Mouse (Mus musculus) kidney, embryonic 15.5 days (tissue): Measurements from ENCODE around the gene Zdhhc17. TPM values are rescaled to one million over a fixed set of nuclear protein-coding genes. Genes with fewer than 3 reads are reported as not detected.

ENCODE experiments used
- ATAC-seq: fragments of 200-750 bp; cut with Nextera tagmentation; replicated peaks from 2 replicates; pipeline ENCODE4 v1.8.0; 2017; ENCODE audit warnings: moderate TSS enrichment; ENCODE audit not compliant: low FRiP score
- H3K27ac ChIP-seq: fragments of 300-500 bp; sonication (generic); 2 replicates; pipeline ENCODE4 v1.5.1; 2015; ENCODE audit warnings: mild to moderate bottlenecking, inconsistent platforms
- H3K27me3 ChIP-seq: fragments of 300-500 bp; sonication (generic); 2 replicates; pipeline ENCODE4 v1.6.1; 2015; ENCODE audit warnings: inconsistent platforms
- H3K36me3 ChIP-seq: fragments of 300-500 bp; sonication (generic); 2 replicates; pipeline ENCODE4 v1.6.1; 2015; ENCODE audit warnings: inconsistent platforms
- H3K4me1 ChIP-seq: fragments of 300-500 bp; sonication (generic); 2 replicates; pipeline ENCODE4 v1.6.1; 2015; ENCODE audit warnings: inconsistent platforms
- H3K4me2 ChIP-seq: fragments of 300-500 bp; sonication (generic); 2 replicates; pipeline ENCODE4 v1.6.1; 2015; ENCODE audit warnings: moderate library complexity, mild to moderate bottlenecking, inconsistent platforms
- H3K4me3 ChIP-seq: fragments of 300-500 bp; sonication (generic); replicated peaks from 2 replicates; pipeline ENCODE4 v1.5.1; 2015; ENCODE audit warnings: mild to moderate bottlenecking, inconsistent platforms
- H3K9ac ChIP-seq: fragments of 300-500 bp; sonication (generic); 2 replicates; pipeline ENCODE4 v1.6.1; 2015; ENCODE audit warnings: mild to moderate bottlenecking, inconsistent platforms
- H3K9me3 ChIP-seq: fragments of 300-500 bp; sonication (generic); replicated peaks from 2 replicates; pipeline ENCODE4 v1.6.1; 2016; ENCODE audit warnings: inconsistent platforms
- WGBS: fragments of 180-500 bp; shearing (Covaris S2); methylation state at CpG from one replicate; pipeline ENCODE4 v1.1.7; 2015; ENCODE audit warnings: mixed read lengths; 5-methylcytosine and 5-hydroxymethylcytosine counted together
- polyA plus RNA-seq: library from polyadenylated mRNA; unstranded; fragments of >200 nt; fragmentation: Nextera tagmentation; extraction: Ambion mirVana; gene quantifications from 2 replicates; pipeline ENCODE4 v1.2.1, GENCODE M21; 2015

Gene Zdhhc17
- polyA plus RNA-seq, 1 experiment from 2014 or later = 24.7 TPM

DNA sequence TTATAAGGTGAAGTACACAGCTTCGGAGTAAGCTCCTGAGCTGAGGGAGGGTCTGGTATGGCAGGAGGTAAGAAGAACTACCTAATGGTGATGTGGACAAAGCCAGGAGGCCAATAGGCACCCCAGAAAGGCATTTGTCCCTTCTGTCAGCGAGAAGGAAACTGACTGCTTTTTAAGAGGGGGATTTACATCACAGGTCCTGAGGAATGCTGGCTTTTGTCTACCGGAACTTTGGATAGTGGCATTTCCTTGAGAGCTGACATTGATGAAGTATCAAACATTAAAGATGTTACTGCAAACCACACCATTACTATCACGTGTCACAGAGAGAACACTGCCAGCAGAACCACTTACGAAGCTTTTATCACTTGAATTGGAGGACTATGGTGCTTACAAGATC, 15.2 kb downstream of the Zdhhc17 start:
- no peaks in the 10 kb centered on the region for H3K27me3 ChIP-seq
- ATAC-seq = no peak
- no peak overlapping the region for H3K4me3 ChIP-seq
- H3K36me3 ChIP-seq = no peaks in the 10 kb centered on the region
- no peak overlapping the region for H3K9ac ChIP-seq
- H3K9me3 ChIP-seq = no peaks in the 10 kb centered on the region
- no peak overlapping the region for H3K4me2 ChIP-seq
- no peak overlapping the region for H3K27ac ChIP-seq
- WGBS = 34% methylated on average over 5 of the region's 5 CpGs
- peaks cover 24% of the 10 kb centered on the region for H3K4me1 ChIP-seq

DNA sequence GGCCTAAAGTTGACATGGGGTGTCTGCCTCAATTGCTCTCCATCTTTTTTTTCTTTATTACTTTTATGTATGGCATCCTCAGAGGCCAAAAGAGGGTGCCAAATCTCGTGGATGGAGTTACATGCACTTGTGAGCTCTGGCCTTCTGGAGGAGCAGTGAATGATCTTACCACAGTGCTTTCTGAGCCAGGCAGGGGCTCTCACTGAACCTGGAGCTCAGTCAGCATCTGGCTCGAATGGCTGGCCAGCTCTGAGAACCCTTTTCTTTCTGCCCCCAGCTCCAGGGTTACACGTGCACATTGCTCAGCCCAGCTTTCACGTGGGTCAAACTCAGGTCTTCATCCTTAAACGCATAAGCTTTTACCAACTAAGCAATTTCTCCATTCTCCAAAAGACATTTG, 16.7 kb downstream of the Zdhhc17 start:
- no peak overlapping the region for H3K4me3 ChIP-seq
- no peak overlapping the region for H3K27ac ChIP-seq
- peaks cover 24% of the 10 kb centered on the region for H3K4me1 ChIP-seq
- no peak for ATAC-seq
- 64% methylated on average over 5 of the region's 5 CpGs for WGBS
- no peaks in the 10 kb centered on the region for H3K36me3 ChIP-seq
- H3K9me3 ChIP-seq = no peaks in the 10 kb centered on the region
- no peak overlapping the region for H3K9ac ChIP-seq
- H3K27me3 ChIP-seq = no peaks in the 10 kb centered on the region
- no peak overlapping the region for H3K4me2 ChIP-seq

- 26% methylated on average over 9 of the region's 9 CpGs for WGBS
- ATAC-seq = peak; percentile 65
These were observed 17.9 kb downstream of the Zdhhc17 start for GRCm38 (mm10) chr10:110992047-110992431.

DNA sequence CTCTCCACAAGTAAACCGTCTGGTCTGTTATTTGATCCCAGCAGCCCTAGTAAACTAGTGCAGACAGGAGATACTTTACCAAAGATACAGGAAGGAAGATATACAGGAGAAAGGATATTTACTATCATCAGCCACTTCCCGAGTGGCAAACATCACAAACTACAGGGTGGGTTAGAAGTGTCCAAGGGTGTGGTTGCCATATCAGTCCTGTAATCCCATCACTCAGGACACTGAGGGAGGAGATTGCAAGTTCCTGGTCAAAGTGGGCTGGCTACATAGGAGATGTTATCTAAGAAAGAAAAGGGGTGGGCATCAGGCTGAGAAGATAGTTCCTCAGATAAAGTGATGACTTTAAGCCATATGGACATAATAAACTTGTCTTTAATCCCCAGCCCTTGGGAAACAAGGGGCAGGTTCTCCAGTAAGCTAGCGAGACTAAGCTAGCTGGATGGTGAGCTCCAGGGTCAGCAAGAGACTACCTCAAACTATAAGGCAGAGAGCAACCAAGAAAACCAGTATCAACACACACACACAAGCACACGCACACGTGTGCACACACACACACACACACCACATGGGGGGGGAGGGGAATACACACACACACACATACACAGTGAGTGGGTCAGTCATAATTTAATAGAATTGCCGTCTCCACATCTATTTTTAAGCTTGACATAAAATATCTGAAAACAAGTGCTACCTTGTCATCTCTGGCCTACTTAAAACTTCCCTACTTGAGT, 18.5 kb downstream of the Zdhhc17 start:
- Histone ChIP-seq H3K36me3 (no peaks in the 10 kb centered on the region), H3K27ac (no peak overlapping the region), H3K27me3 (no peaks in the 10 kb centered on the region), H3K4me3 (no peak overlapping the region), H3K9me3 (no peaks in the 10 kb centered on the region), H3K4me1 (peaks cover 24% of the 10 kb centered on the region), H3K9ac (no peak overlapping the region), H3K4me2 (no peak overlapping the region)
- WGBS = 62% methylated on average over 6 of the region's 6 CpGs
- ATAC-seq = peak; percentile 59; the same call in 1 of the 2 replicates

More at GRCm38 (mm10) chr10:110992047-110992431, 17.9 kb downstream of the Zdhhc17 start:
- H3K9me3 ChIP-seq = no peaks in the 10 kb centered on the region
- H3K4me3 ChIP-seq = no peak overlapping the region
- peaks cover 24% of the 10 kb centered on the region for H3K4me1 ChIP-seq
- H3K27ac ChIP-seq = no peak overlapping the region
- H3K36me3 ChIP-seq = no peaks in the 10 kb centered on the region
- H3K4me2 ChIP-seq = no peak overlapping the region
- no peak overlapping the region for H3K9ac ChIP-seq
- H3K27me3 ChIP-seq = no peaks in the 10 kb centered on the region

DNA sequence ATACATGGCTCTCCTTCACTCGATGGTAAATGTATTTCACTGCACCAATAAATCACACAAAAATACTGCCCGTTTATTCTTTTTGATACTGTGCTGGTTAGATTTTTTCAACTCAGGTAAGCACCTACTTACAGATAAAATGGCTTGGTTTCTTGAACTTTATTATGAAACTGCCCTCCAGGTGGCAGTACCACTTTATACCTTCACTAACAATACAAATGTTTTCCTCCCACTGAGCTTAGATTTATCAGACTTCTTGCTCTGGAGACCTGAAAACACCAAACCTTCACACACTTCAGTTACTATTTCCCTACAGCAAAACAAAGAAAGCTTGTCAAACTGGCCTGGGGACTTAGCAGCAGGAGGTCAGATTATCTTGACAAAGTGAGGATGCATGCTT, 20.2 kb downstream of the Zdhhc17 start:
- WGBS = 54% methylated on average over 2 of the region's 2 CpGs
- no peak overlapping the region for H3K9ac ChIP-seq
- no peaks in the 10 kb centered on the region for H3K9me3 ChIP-seq
- H3K27ac ChIP-seq = no peak overlapping the region
- H3K4me3 ChIP-seq = no peak overlapping the region
- H3K4me1 ChIP-seq = peaks cover 21% of the 10 kb centered on the region
- no peaks in the 10 kb centered on the region for H3K36me3 ChIP-seq
- no peak overlapping the region for H3K4me2 ChIP-seq
- no peak for ATAC-seq
- H3K27me3 ChIP-seq = no peaks in the 10 kb centered on the region

DNA sequence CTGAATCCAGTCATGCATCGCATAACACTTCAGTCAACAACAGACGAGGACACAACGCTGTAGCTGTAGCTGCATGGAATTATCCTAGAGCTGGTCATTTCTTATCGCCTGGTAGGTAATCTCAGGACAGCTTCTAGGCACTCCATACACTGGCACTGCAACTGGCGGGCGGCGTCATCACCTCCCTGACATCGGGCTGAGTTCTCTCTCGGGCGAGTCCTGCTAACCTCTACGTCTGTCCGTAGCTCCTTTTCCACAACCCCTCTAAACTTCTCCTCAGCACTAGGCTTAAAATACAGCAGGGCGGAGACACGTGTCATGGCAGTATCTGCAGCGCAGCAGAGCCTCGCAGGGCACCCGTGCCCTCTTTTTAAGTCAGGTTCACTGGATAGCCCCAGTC, 23.3 kb downstream of the Zdhhc17 start:
- H3K27ac ChIP-seq = no peak overlapping the region
- no peak for ATAC-seq
- H3K9me3 ChIP-seq = no peaks in the 10 kb centered on the region
- H3K27me3 ChIP-seq = no peaks in the 10 kb centered on the region
- no peaks in the 10 kb centered on the region for H3K36me3 ChIP-seq
- WGBS = 87% methylated on average over 17 of the region's 17 CpGs
- H3K4me2 ChIP-seq = no peak overlapping the region
- H3K4me1 ChIP-seq = peaks cover 9% of the 10 kb centered on the region
- no peak overlapping the region for H3K4me3 ChIP-seq
- no peak overlapping the region for H3K9ac ChIP-seq

DNA sequence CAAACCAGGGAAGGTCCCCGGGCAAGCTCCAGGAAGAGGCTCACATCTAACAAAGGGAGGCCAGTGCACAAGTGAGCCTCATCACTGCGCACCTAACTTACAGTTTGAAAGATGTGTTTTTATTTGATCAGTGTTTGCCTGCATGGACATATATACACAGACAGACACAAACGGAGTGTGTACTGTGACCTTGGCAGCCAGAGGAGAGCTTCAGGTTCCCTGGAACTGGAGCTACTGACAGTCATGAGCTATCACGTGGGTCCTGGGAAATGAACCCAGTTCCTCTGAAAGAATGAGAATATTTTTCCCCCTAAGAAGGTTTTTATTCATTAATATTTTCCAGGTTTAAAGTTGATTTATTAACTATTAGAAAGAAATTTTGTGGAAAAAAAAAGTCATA, 27.2 kb downstream of the Zdhhc17 start:
- ATAC-seq = no peak
- Histone ChIP-seq H3K27me3 (no peaks in the 10 kb centered on the region), H3K36me3 (peaks cover 31% of the 10 kb centered on the region), H3K4me2 (no peak overlapping the region), H3K27ac (no peak overlapping the region), H3K4me3 (no peak overlapping the region), H3K4me1 (0 out of 2 replicates have a peak, but pooled peaks cover 2% of the 10 kb centered on the region), H3K9me3 (no peaks in the 10 kb centered on the region), H3K9ac (no peak overlapping the region)
- WGBS = 82% methylated on average over 4 of the region's 4 CpGs

GRCm38 (mm10) chr10:110980441-110980840, 29.5 kb downstream of the Zdhhc17 start:
- H3K4me2 ChIP-seq = no peak overlapping the region
- WGBS = 89% methylated on average over 6 of the region's 6 CpGs
- no peaks in the 10 kb centered on the region for H3K9me3 ChIP-seq
- H3K4me3 ChIP-seq = no peak overlapping the region
- no peak overlapping the region for H3K9ac ChIP-seq
- ATAC-seq = no peak
- peaks cover 42% of the 10 kb centered on the region for H3K36me3 ChIP-seq
- no peaks in the 10 kb centered on the region for H3K27me3 ChIP-seq
- no peaks in the 10 kb centered on the region for H3K4me1 ChIP-seq
- H3K27ac ChIP-seq = no peak overlapping the region

- no peak overlapping the region for H3K4me3 ChIP-seq
- no peak overlapping the region for H3K27ac ChIP-seq
- no peak overlapping the region for H3K4me2 ChIP-seq
- no peaks in the 10 kb centered on the region for H3K9me3 ChIP-seq
- H3K9ac ChIP-seq = no peak overlapping the region
- ATAC-seq = no peak
- H3K4me1 ChIP-seq = no peaks in the 10 kb centered on the region
- H3K36me3 ChIP-seq = peaks cover 48% of the 10 kb centered on the region
- 90% methylated on average over 2 of the region's 2 CpGs for WGBS
- H3K27me3 ChIP-seq = no peaks in the 10 kb centered on the region
These were observed 30.5 kb downstream of the Zdhhc17 start for GRCm38 (mm10) chr10:110979431-110979830.

GRCm38 (mm10) chr10:110977379-110977778, 32.6 kb downstream of the Zdhhc17 start:
- Histone ChIP-seq H3K27ac (no peak overlapping the region), H3K4me2 (no peak overlapping the region), H3K9me3 (no peaks in the 10 kb centered on the region), H3K36me3 (peaks cover 58% of the 10 kb centered on the region), H3K4me3 (no peak overlapping the region), H3K27me3 (no peaks in the 10 kb centered on the region), H3K9ac (no peak overlapping the region), H3K4me1 (no peaks in the 10 kb centered on the region)
- no peak for ATAC-seq
- 36% methylated on average over 2 of the region's 2 CpGs for WGBS

- WGBS = 0% methylated on average over 1 of the region's 1 CpGs
- Histone ChIP-seq H3K9ac (no peak overlapping the region), H3K4me1 (peaks cover 5% of the 10 kb centered on the region), H3K4me2 (no peak overlapping the region), H3K36me3 (peaks cover 62% of the 10 kb centered on the region), H3K9me3 (no peaks in the 10 kb centered on the region), H3K4me3 (no peak overlapping the region), H3K27me3 (no peaks in the 10 kb centered on the region), H3K27ac (no peak overlapping the region)
- 0 out of 2 replicates have a peak, but pooled peaks have one; percentile 50 for ATAC-seq
These were observed 33.9 kb downstream of the Zdhhc17 start for GRCm38 (mm10) chr10:110976046-110976445.

GRCm38 (mm10) chr10:110974885-110975284, 35.1 kb downstream of the Zdhhc17 start:
- no peak overlapping the region for H3K27ac ChIP-seq
- no peak for ATAC-seq
- peaks cover 61% of the 10 kb centered on the region for H3K36me3 ChIP-seq
- H3K4me1 ChIP-seq = peaks cover 5% of the 10 kb centered on the region
- H3K4me2 ChIP-seq = no peak overlapping the region
- no peaks in the 10 kb centered on the region for H3K9me3 ChIP-seq
- H3K4me3 ChIP-seq = no peak overlapping the region
- WGBS = 82% methylated on average over 1 of the region's 1 CpGs
- H3K9ac ChIP-seq = no peak overlapping the region
- H3K27me3 ChIP-seq = no peaks in the 10 kb centered on the region

- WGBS = 64% methylated on average over 3 of the region's 3 CpGs
- Histone ChIP-seq H3K4me2 (no peak overlapping the region), H3K4me1 (peaks cover 5% of the 10 kb centered on the region), H3K27ac (no peak overlapping the region), H3K9ac (no peak overlapping the region), H3K36me3 (peaks cover 60% of the 10 kb centered on the region), H3K4me3 (no peak overlapping the region), H3K9me3 (no peaks in the 10 kb centered on the region), H3K27me3 (no peaks in the 10 kb centered on the region)
- no peak for ATAC-seq
These were observed 35.5 kb downstream of the Zdhhc17 start for GRCm38 (mm10) chr10:110974463-110974862.
